Mouse (Mus musculus) 416B (cell line): ENCODE data around the gene Tpr.

Experiments used
- DNase-seq: peaks from one replicate; pipeline ENCODE4 v3.0.0; 2011; ENCODE audit warnings: low read depth

Tpr gene

GRCm38 (mm10) chr1:150392638-150393487 is at the start of gene Tpr, which contains the start of gene Odr4:
Tpr (plus strand) TSS chr1:150392838.
Odr4 (minus strand) TSS chr1:150393080.
- peak; percentile 99 for DNase-seq

GRCm38 (mm10) chr1:150360864-150361263 is 31.8 kb upstream of the Tpr start:
- DNase-seq: peak; percentile 20

- DNase-seq: peak; percentile 67
These were observed 19.7 kb upstream of the Tpr start for GRCm38 (mm10) chr1:150372895-150373294.

- no peak for DNase-seq
These were observed 18.4 kb upstream of the Tpr start for GRCm38 (mm10) chr1:150374247-150374646.

- no peak for DNase-seq
These were observed 8.5 kb upstream of the Tpr start for GRCm38 (mm10) chr1:150384138-150384537.

GRCm38 (mm10) chr1:150387572-150387971 is 5.1 kb upstream of the Tpr start:
- no peak for DNase-seq

GRCm38 (mm10) chr1:150389390-150390129 is 3.1 kb upstream of the Tpr start:
- no peak for DNase-seq

GRCm38 (mm10) chr1:150391931-150392637 is 554 bp upstream of the Tpr start:
- peak; percentile 18 for DNase-seq

- no peak for DNase-seq
These were observed 832 bp downstream of the Tpr start for GRCm38 (mm10) chr1:150393488-150393852.

GRCm38 (mm10) chr1:150396001-150396400 is 3.4 kb downstream of the Tpr start:
- peak; percentile 62 for DNase-seq

- DNase-seq: no peak
These were observed 11.3 kb downstream of the Tpr start for GRCm38 (mm10) chr1:150403914-150404313.

- no peak for DNase-seq
These were observed 11.9 kb downstream of the Tpr start for GRCm38 (mm10) chr1:150404555-150404954.

GRCm38 (mm10) chr1:150407285-150407684 is 14.6 kb downstream of the Tpr start:
- no peak for DNase-seq

- DNase-seq: peak; percentile 20
These were observed 17.4 kb downstream of the Tpr start for GRCm38 (mm10) chr1:150409996-150410395.

GRCm38 (mm10) chr1:150416006-150416405 is 23.4 kb downstream of the Tpr start:
- DNase-seq: peak; percentile 46

GRCm38 (mm10) chr1:150418426-150418825 is 25.8 kb downstream of the Tpr start:
- DNase-seq: no peak

GRCm38 (mm10) chr1:150425665-150426064 is 33.0 kb downstream of the Tpr start:
- DNase-seq: no peak

- DNase-seq: peak; percentile 24
These were observed 33.6 kb downstream of the Tpr start for GRCm38 (mm10) chr1:150426216-150426615.

GRCm38 (mm10) chr1:150438641-150439040 is 46.0 kb downstream of the Tpr start:
- DNase-seq: no peak

GRCm38 (mm10) chr1:150441731-150442130 is 49.1 kb downstream of the Tpr start:
- DNase-seq: peak; percentile 12

GRCm38 (mm10) chr1:150458977-150459376 is 66.3 kb downstream of the Tpr start:
- DNase-seq: no peak

- peak; percentile 23 for DNase-seq
These were observed 67.0 kb downstream of the Tpr start for GRCm38 (mm10) chr1:150459599-150459998.
